Mouse (Mus musculus) heart, embryonic 10.5 days (tissue): ENCODE data around the gene Ptpn23. TPM values are rescaled to one million over a fixed set of nuclear protein-coding genes. Genes with fewer than 3 reads are reported as not detected.
"Not testable (repeated sequence)": the region's sequence is repeated elsewhere in the genome, so short reads cannot be mapped to it uniquely, and the experiment has no call there.

ENCODE experiments used
- DNase-seq: peaks from one replicate; pipeline ENCODE4 v3.0.0-alpha.2; 2017; ENCODE audit warnings: low spot score
- H3K27ac ChIP-seq: fragments of 300-500 bp; sonication (generic); 2 replicates; pipeline ENCODE4 v1.5.1; 2016; ENCODE audit warnings: mild to moderate bottlenecking
- H3K27me3 ChIP-seq: fragments of 300-500 bp; sonication (generic); 2 replicates; pipeline ENCODE4 v1.6.1; 2016; ENCODE audit warnings: mild to moderate bottlenecking; ENCODE audit not compliant: poor library complexity, insufficient read depth, severe bottlenecking
- H3K36me3 ChIP-seq: fragments of 300-500 bp; sonication (generic); 2 replicates; pipeline ENCODE4 v1.6.1; 2016; ENCODE audit warnings: mild to moderate bottlenecking, moderate library complexity
- H3K4me1 ChIP-seq: fragments of 300-500 bp; sonication (generic); 2 replicates; pipeline ENCODE4 v1.6.1; 2016; ENCODE audit warnings: mild to moderate bottlenecking
- H3K4me3 ChIP-seq: fragments of 300-500 bp; sonication (generic); 2 replicates; pipeline ENCODE4 v1.5.1; 2016; ENCODE audit warnings: mild to moderate bottlenecking, moderate library complexity
- H3K9me3 ChIP-seq: fragments of 300-500 bp; sonication (generic); 2 replicates; pipeline ENCODE4 v1.6.1; 2016; ENCODE audit warnings: mild to moderate bottlenecking, moderate library complexity
- WGBS: fragments of 180-500 bp; shearing (Covaris S2); methylation state at CpG from one replicate; pipeline ENCODE4 v1.1.7; 2016; 5-methylcytosine and 5-hydroxymethylcytosine counted together
- polyA plus RNA-seq: library from polyadenylated mRNA; unstranded; fragments of >200 nt; fragmentation: Nextera tagmentation; extraction: Ambion mirVana; gene quantifications from 2 replicates; pipeline ENCODE4 v1.2.1, GENCODE M21; 2016

Ptpn23 gene
- polyA plus RNA-seq, 1 experiment from 2014 or later: 18.4 TPM

DNA sequence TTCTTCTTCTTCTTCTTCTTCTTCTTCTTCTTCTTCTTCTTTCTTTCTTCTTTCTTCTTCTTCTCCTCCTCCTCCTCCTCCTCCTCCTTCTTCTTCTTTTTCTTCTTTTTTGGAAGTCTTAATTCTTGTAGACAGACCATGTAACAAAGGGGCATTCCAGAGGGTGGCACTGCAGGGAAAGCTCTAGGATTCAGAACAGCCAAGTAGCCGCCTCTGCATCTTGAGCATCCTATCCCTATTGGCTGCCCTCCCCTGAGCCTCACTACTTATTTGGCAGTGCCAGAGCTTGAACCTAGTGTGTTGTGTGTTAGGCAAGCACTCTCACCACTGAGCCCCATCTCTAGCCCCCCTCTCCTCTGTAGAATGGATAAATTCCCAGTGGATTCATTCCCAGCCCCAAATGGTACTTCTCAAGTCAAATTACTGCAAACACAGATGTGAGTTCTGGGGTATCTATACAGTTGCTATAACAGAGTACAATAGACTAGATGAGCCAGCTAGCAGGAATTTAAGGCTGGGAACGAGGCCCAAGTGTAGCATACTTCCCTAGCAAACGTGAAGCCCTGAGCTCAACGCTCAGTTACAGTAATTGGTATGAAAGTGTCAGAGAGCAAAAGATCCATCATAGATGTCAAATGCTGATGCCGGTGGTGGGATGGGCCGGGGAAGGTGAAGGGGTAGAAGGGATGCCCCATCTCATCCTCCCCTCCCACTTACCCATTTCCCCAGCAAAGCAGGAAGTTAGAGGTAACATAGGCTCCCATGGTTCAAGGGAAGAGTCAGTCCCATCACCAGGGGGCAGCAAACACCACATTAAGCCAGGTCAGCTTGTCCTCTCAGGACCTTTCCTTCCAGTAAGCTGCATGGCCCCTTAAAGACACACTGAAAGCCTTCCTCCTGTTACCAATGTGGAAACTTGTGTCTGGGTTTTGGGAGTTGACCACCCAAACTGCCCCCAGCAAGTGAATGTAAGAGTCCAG lies 3.2 kb upstream of the Ptpn23 start:
- no peak overlapping the region for H3K27ac ChIP-seq
- H3K4me3 ChIP-seq: no peak overlapping the region
- H3K27me3 ChIP-seq: 0 out of 2 replicates have a peak, but pooled peaks cover 2% of the 10 kb centered on the region
- peak; percentile 92 for DNase-seq
- no peaks in the 10 kb centered on the region for H3K36me3 ChIP-seq
- WGBS: 40% methylated on average over 6 of the region's 6 CpGs
- H3K9me3 ChIP-seq: no peaks in the 10 kb centered on the region
- peaks cover 26% of the 10 kb centered on the region for H3K4me1 ChIP-seq

DNA sequence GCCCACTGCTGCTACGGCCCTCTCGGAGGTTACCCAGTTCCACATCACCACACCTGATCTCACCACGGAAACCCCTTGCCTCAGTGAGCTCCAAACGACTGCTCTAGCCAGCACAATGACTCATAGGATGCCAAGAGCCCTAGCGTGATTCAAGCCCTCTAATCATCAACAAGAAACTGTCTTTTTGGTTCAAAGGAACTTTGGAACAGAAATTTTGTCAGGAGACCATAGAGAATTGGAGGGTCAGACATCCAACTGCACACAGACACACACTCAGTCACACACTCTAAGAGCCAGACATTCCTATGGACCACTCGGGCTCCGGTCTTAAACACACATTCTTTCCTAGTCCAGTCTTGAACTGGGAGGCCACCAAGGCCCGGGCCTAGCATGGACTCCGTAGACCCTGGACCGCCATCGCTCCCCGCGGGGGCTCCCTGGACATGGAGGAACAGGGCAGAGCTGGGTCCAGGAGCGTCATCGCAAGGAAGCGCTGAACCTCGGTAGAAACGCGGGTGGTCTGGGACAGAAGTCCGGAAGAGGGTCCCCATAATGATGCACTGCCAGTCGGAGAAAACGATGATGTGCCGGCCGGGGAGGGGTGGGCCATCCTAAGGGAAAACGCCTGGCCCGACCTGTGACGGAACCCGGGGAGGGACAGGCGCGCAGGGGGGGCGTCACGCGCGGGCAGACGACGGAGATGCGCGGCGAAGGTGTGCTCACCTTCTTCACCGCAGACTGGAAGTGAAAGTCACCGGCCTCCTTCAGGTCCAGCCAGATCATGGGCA lies 508 bp downstream of the Ptpn23 start:
- peaks cover 21% of the 10 kb centered on the region for H3K4me1 ChIP-seq
- WGBS: 2% methylated on average over 41 of the region's 41 CpGs
- H3K36me3 ChIP-seq: peaks cover 12% of the 10 kb centered on the region; the same call in 1 of the 2 replicates
- H3K4me3 ChIP-seq: peak overlapping the region; percentile 84
- 0 out of 2 replicates have a peak, but pooled peaks cover 2% of the 10 kb centered on the region for H3K27me3 ChIP-seq
- DNase-seq: peak; percentile 80
- H3K9me3 ChIP-seq: no peaks in the 10 kb centered on the region
- H3K27ac ChIP-seq: peak overlapping the region; percentile 93

DNA sequence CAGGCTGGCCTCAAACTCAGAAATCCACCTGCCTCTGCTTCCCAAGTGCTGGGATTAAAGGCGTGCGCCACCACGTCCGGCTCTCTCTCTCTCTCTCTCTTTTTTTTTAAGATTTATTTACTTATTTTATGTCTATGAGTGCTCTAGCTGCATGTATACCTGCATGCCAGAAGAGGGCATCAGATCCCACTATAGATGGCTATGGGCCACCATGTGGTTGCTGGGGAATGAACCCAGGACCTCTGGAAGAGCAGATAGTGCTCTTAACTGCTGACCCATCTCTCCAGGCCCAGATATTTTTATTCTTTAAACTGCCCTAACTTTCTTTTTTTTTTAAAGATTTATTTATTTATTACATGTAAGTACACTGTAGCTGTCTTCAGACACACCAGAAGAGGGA lies 4.8 kb downstream of the Ptpn23 start:
- not testable (repeated sequence) for DNase-seq, H3K4me3 ChIP-seq, H3K9me3 ChIP-seq, H3K27me3 ChIP-seq, H3K27ac ChIP-seq
- peaks cover 28% of the 10 kb centered on the region; the same call in 1 of the 2 replicates for H3K36me3 ChIP-seq
- peaks cover 13% of the 10 kb centered on the region for H3K4me1 ChIP-seq
- WGBS: 89% methylated on average over 4 of the region's 4 CpGs

DNA sequence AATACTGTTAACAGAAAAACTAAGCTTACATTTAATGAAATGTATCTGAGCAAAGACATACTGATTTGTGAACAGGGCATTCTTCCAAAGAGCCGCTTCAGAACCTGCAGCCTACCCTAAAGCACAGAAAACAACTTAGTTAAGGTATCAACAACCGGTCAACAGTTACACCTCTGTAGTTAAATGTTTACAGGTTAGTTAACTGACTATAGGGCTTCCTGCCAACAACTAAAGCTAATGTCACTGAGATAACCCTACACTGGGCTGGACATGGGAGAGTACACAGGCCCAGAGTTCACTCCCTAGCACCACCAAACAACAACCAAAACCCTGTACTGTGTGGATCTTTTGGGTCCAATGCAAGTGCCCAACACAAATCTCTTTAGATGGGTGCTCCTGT lies 5.3 kb downstream of the Ptpn23 start:
- no peak overlapping the region for H3K27ac ChIP-seq
- H3K27me3 ChIP-seq: no peaks in the 10 kb centered on the region
- H3K36me3 ChIP-seq: peaks cover 33% of the 10 kb centered on the region
- peaks cover 13% of the 10 kb centered on the region for H3K4me1 ChIP-seq
- no peak for DNase-seq
- H3K4me3 ChIP-seq: no peak overlapping the region
- WGBS: over 99% methylated on average over 2 of the region's 2 CpGs
- H3K9me3 ChIP-seq: no peaks in the 10 kb centered on the region

DNA sequence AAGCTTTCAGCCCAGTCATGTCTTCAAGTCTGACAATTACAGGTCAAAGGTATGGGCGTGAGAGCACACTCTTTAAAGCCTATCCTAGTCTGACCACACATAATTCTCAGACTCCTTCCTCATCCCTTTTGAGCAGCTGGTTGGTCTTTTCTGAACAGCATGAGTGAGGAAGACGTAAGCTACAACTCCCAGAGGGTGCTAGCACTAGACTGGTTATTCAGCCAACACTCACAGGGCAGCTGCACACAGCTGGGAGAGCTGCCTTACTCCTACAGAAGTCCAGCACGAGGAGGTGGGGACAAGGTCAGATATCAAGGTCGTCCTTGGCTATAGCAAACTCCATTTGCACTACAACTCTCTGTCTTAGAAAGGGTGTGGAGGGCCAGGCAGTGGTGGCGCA lies 7.4 kb downstream of the Ptpn23 start:
- H3K27ac ChIP-seq: 0 out of 2 replicates have a peak overlapping the region, but pooled peaks have one; percentile 29
- WGBS: 75% methylated on average over 5 of the region's 5 CpGs
- H3K4me1 ChIP-seq: 0 out of 2 replicates have a peak, but pooled peaks cover 4% of the 10 kb centered on the region
- no peaks in the 10 kb centered on the region for H3K27me3 ChIP-seq
- no peaks in the 10 kb centered on the region for H3K9me3 ChIP-seq
- DNase-seq: no peak
- no peak overlapping the region for H3K4me3 ChIP-seq
- peaks cover 48% of the 10 kb centered on the region for H3K36me3 ChIP-seq

DNA sequence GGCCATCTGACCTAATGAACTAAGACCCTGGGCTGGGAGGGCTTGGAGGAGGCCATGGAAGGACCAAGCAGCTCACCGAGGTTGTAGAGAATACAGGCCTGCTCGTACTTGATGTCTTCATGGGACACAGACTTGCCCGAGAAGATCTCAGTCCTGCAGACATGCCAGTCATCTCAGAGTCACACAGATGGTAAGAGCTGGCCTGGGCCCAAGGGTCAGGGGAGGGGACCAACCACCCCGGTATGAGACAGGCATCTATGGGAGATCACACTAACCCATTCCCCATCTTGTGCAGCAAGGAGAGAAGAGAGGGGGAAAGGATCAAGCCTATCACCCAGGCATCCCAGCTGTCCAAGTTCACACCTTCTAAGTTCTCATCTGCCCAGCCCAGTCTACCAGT lies 14.7 kb downstream of the Ptpn23 start:
- H3K36me3 ChIP-seq: peaks cover 90% of the 10 kb centered on the region

DNA sequence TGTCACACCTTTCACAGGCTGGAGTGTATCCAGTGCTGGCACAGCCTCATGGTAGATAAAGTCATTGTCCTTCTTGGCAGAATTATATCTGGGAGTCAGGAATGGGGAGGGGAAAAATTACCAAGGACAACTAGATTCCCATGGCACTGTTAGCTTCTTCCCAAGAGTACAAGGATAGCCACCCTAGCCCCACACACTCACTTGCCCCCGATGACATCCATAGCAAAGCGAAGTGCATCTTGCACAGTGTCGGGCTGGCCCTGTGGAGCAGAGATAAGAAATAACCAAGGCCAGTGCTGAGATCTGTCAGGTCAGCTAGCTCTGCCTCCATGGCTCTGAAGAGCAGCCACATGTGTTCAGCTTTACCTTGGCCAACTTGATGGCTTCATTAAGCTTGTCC lies 17.2 kb downstream of the Ptpn23 start:
- Histone ChIP-seq H3K27ac (no peak overlapping the region), H3K27me3 (no peaks in the 10 kb centered on the region), H3K9me3 (no peaks in the 10 kb centered on the region), H3K4me3 (no peak overlapping the region), H3K4me1 (no peaks in the 10 kb centered on the region), H3K36me3 (peaks cover 96% of the 10 kb centered on the region)
- DNase-seq: no peak
- WGBS: 85% methylated on average over 3 of the region's 3 CpGs

More for the DNA sequence above, 14.7 kb downstream of the Ptpn23 start:
- 91% methylated on average over 4 of the region's 4 CpGs for WGBS
- H3K9me3 ChIP-seq: no peaks in the 10 kb centered on the region
- H3K27ac ChIP-seq: no peak overlapping the region
- no peaks in the 10 kb centered on the region for H3K4me1 ChIP-seq
- no peak for DNase-seq
- no peaks in the 10 kb centered on the region for H3K27me3 ChIP-seq
- no peak overlapping the region for H3K4me3 ChIP-seq

DNA sequence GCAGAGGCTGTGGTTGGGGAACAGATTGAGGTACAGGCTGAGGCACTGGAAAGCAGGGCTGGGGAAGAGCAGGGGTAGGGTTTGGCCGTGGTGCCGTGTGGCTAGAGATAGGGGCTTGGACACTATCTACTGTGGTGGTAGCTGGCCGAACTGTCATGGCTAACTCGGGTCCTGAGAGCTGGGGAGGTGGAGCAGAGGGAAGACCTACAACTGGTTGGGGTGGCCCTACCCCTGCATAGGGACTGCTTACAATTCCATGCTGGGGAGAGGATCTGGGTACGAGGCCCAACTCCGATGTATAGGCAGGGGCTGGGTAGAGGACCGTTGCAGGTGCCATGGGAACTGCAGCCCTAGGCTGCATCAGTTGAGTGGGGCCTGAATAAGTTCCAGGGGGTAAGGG lies 20.0 kb downstream of the Ptpn23 start:
- Histone ChIP-seq H3K4me1 (no peaks in the 10 kb centered on the region), H3K27me3 (no peaks in the 10 kb centered on the region), H3K36me3 (peaks cover 100% of the 10 kb centered on the region), H3K4me3 (no peak overlapping the region), H3K27ac (no peak overlapping the region), H3K9me3 (no peaks in the 10 kb centered on the region)
- WGBS: 81% methylated on average over 7 of the region's 7 CpGs
- DNase-seq: no peak

DNA sequence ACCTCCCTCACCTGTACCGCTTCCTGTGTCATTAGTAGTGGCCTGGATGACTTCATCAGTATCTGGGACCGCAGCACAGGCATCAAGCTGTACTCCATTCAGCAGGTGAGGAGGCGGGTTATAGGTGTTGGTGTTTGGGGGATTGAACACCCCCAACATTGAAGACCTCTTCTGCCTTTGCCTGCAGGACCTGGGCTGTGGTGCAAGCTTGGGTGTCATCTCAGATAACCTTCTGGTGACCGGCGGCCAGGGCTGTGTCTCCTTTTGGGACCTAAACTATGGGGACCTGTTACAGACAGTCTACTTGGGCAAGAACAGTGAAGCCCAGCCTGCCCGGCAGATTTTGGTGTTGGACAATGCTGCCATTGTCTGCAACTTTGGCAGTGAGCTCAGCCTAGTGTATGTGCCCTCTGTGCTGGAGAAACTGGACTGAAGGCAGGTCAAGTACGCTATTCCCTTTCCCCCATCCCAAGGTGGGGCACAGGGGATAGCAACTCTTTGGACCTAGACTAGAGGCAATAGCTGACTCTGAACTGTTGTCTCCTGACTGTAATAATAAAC lies 23.6 kb downstream of the Ptpn23 start:
- Histone ChIP-seq H3K4me1 (peaks cover 14% of the 10 kb centered on the region), H3K36me3 (peaks cover 81% of the 10 kb centered on the region), H3K4me3 (no peak overlapping the region), H3K9me3 (no peaks in the 10 kb centered on the region), H3K27me3 (0 out of 2 replicates have a peak, but pooled peaks cover 10% of the 10 kb centered on the region), H3K27ac (no peak overlapping the region)
- WGBS: 86% methylated on average over 7 of the region's 7 CpGs
- DNase-seq: no peak

DNA sequence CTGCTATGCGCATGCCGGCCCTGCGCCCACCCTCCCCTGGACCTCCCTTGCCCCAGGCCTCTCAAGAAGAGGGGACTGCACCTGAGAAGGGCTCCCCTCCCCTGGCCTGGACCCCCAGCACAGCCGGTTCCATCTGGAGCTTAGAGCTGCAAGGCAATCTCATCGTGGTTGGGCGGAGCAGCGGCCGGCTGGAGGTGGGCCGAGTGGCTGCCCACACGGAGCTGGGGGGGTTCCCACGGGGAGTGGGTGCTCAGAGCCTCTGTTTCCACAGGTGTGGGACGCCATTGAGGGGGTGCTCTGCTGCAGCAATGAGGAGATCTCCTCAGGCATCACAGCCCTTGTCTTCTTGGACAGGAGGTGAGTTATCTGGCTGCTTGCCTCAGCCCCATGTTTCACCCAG lies 26.7 kb downstream of the Ptpn23 start:
- H3K36me3 ChIP-seq: peaks cover 78% of the 10 kb centered on the region
- 0 out of 2 replicates have a peak overlapping the region, but pooled peaks have one; percentile 41 for H3K4me3 ChIP-seq
- no peak for DNase-seq
- 0 out of 2 replicates have a peak, but pooled peaks cover 15% of the 10 kb centered on the region for H3K27me3 ChIP-seq
- H3K4me1 ChIP-seq: peaks cover 14% of the 10 kb centered on the region
- H3K27ac ChIP-seq: no peak overlapping the region
- no peaks in the 10 kb centered on the region for H3K9me3 ChIP-seq
- WGBS: 69% methylated on average over 12 of the region's 12 CpGs

DNA sequence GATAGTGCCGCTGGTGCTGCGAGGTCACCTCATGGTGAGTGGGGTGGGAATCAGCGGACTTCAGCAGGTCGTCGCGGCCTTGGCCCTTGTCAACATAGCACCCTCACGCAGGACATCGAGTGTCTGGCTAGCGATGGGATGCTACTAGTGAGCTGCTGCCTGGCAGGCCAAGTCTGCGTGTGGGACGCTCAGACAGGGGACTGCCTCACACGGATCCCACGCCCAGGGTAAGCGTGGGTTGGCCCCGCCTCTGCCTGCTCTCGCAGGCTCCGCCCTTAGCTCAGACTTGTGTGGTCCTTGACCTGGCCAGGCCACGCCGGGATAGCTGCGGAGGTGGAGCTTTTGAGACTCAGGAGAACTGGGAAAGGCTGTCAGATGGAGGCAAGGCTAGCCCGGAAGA lies 27.4 kb downstream of the Ptpn23 start:
- Histone ChIP-seq H3K27ac (peak overlapping the region; percentile 7; the same call in 1 of the 2 replicates), H3K27me3 (0 out of 2 replicates have a peak, but pooled peaks cover 15% of the 10 kb centered on the region), H3K4me3 (peak overlapping the region; percentile 41), H3K9me3 (no peaks in the 10 kb centered on the region), H3K4me1 (peaks cover 14% of the 10 kb centered on the region), H3K36me3 (peaks cover 77% of the 10 kb centered on the region)
- DNase-seq: no peak
- WGBS: 20% methylated on average over 21 of the region's 21 CpGs

DNA sequence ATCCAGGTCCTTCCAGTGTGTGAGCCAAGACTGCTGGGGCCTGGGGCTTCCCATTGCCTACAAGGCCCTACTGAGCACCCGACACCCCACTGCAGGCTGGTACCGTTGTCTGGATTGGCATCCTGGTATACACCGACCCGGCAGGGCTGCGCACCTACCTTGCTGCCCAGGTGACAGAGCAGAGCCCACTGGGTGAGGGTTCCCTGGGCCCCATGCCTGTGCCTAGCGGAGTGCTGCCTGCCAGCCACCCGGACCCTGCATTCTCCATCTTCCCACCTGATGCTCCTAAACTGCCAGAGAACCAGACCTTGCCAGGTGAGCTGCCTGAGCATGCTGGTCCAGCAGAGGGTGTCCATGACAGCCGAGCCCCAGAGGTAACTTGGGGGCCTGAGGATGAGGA lies 28.7 kb downstream of the Ptpn23 start:
- no peak overlapping the region for H3K27ac ChIP-seq
- 0 out of 2 replicates have a peak, but pooled peaks cover 15% of the 10 kb centered on the region for H3K27me3 ChIP-seq
- no peak overlapping the region for H3K4me3 ChIP-seq
- peaks cover 70% of the 10 kb centered on the region for H3K36me3 ChIP-seq
- H3K4me1 ChIP-seq: peaks cover 14% of the 10 kb centered on the region
- no peaks in the 10 kb centered on the region for H3K9me3 ChIP-seq
- no peak for DNase-seq
- 95% methylated on average over 8 of the region's 8 CpGs for WGBS
